Mouse (Mus musculus) kidney, embryonic 14.5 days (tissue): Measurements from ENCODE around the gene Gmcl1. TPM values are rescaled to one million over a fixed set of nuclear protein-coding genes. Genes with fewer than 3 reads are reported as not detected.

Experiments used
- ATAC-seq: fragments of 200-750 bp; cut with Nextera tagmentation; 2 replicates; pipeline ENCODE4 v1.8.0; 2017; ENCODE audit warnings: moderate number of reproducible peaks, mild to moderate bottlenecking, moderate TSS enrichment, moderate library complexity; ENCODE audit not compliant: low FRiP score, low TSS enrichment
- H3K27ac ChIP-seq: fragments of 300-500 bp; sonication (generic); 2 replicates; pipeline ENCODE4 v1.5.1; 2014; ENCODE audit warnings: low read depth, mild to moderate bottlenecking, low read length, moderate library complexity, mixed read lengths
- H3K27me3 ChIP-seq: fragments of 300-500 bp; sonication (generic); 2 replicates; pipeline ENCODE4 v1.6.1; 2014; ENCODE audit warnings: mild to moderate bottlenecking, low read length; ENCODE audit not compliant: control insufficient read depth, insufficient read depth
- H3K36me3 ChIP-seq: fragments of 300-500 bp; sonication (generic); 2 replicates; pipeline ENCODE4 v1.6.1; 2014; ENCODE audit warnings: low read length, mixed read lengths; ENCODE audit not compliant: control insufficient read depth, insufficient read depth
- H3K4me1 ChIP-seq: fragments of 300-500 bp; sonication (generic); 2 replicates; pipeline ENCODE4 v1.6.1; 2014; ENCODE audit warnings: low read length, mixed read lengths; ENCODE audit not compliant: control insufficient read depth, insufficient read depth
- H3K4me2 ChIP-seq: fragments of 300-500 bp; sonication (generic); replicated peaks from 2 replicates; pipeline ENCODE4 v1.6.1; 2014; ENCODE audit warnings: low read depth, mild to moderate bottlenecking, low read length
- H3K4me3 ChIP-seq: fragments of 300-500 bp; sonication (generic); 2 replicates; pipeline ENCODE4 v1.5.1; 2014; ENCODE audit warnings: mild to moderate bottlenecking, low read length
- H3K9ac ChIP-seq: fragments of 300-500 bp; sonication (generic); 2 replicates; pipeline ENCODE4 v1.6.1; 2014; ENCODE audit warnings: low read depth, mild to moderate bottlenecking, low read length, moderate library complexity
- H3K9me3 ChIP-seq: fragments of 300-500 bp; sonication (generic); 2 replicates; pipeline ENCODE4 v1.6.1; 2016; ENCODE audit warnings: low read length; ENCODE audit not compliant: control insufficient read depth
- WGBS: fragments of 180-500 bp; shearing (Covaris S2); extraction: QIAGEN DNeasy Blood & Tissue Kit; methylation state at CpG from one replicate; pipeline ENCODE4 v1.1.7; 2014; 5-methylcytosine and 5-hydroxymethylcytosine counted together
- polyA plus RNA-seq: library from polyadenylated mRNA; unstranded; fragments of >200 nt; fragmentation: Nextera tagmentation; extraction: Ambion mirVana; gene quantifications from 2 replicates; pipeline ENCODE4 v1.2.1, GENCODE M21; 2014

Gmcl1 gene
- polyA plus RNA-seq, 1 experiment from 2014 or later = 38.3 TPM

DNA sequence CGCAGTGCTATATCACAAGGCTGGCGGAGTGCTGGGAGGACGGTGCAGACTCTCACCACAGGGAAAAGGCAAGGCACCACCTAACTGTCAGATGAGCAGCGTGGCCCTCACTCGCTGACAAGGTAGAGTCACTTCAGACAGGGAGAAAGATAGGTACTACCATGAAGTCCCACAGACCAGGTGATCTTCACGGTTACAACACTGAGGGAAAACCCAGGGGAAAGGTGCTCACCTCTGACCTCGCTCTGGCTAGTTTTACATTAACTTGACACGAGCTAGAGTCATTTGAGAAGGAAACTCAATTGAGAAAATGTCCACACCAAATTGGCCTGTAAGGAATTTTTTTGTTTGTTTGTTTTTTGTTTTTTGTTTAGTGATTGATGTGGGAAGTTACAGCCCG is 30.6 kb downstream of the Gmcl1 start:
- Histone ChIP-seq H3K9me3 (no peaks in the 10 kb centered on the region), H3K27ac (no peak overlapping the region), H3K4me3 (no peak overlapping the region), H3K4me2 (no peak overlapping the region), H3K36me3 (peaks cover 75% of the 10 kb centered on the region), H3K27me3 (no peaks in the 10 kb centered on the region), H3K9ac (no peak overlapping the region), H3K4me1 (no peaks in the 10 kb centered on the region)
- no peak for ATAC-seq
- 79% methylated on average over 9 of the region's 9 CpGs for WGBS

DNA sequence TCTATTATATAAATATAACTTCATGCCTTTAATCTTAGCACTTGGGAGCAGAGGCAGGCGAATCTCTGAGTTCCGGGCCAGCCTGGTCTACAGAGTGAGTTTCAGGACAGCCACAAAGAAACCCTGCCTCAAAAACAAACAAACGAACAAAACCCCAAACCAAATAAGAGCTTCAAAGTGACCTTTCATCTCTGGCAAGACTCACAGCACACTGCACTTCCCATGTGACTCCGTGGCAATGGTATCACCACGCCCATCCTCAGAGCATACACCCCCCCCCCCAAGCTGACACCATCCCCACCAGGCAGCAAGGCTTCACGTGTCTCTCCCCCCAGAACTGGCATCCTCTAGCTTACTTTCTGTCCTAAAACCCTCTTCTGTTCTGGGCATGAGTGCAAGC is 35.3 kb downstream of the Gmcl1 start:
- no peak for ATAC-seq
- WGBS = 85% methylated on average over 6 of the region's 6 CpGs
- Histone ChIP-seq H3K4me1 (no peaks in the 10 kb centered on the region), H3K4me2 (no peak overlapping the region), H3K36me3 (peaks cover 64% of the 10 kb centered on the region), H3K9ac (no peak overlapping the region), H3K27ac (no peak overlapping the region), H3K4me3 (no peak overlapping the region), H3K27me3 (no peaks in the 10 kb centered on the region), H3K9me3 (no peaks in the 10 kb centered on the region)

DNA sequence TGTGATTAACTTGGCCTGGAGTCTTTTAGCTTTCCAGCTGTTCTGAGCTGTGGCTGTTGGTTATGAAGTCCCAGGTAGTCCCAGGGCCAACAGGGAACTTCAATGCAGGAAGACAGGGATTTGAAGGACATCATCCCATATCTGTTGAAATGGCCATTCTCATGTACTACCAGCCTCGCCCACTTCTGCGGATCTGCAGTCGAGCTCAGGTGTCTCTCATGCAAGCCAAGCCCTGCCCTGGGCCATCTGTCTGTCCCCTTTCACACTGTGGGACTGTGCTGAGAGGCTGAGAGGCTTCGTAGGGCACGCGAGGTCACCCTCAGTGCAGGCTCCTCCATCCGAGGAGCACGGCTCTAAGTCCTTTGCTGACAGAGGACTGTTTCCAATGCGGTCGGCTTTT is 37.0 kb downstream of the Gmcl1 start:
- WGBS = 84% methylated on average over 10 of the region's 10 CpGs
- H3K9ac ChIP-seq = no peak overlapping the region
- ATAC-seq = no peak
- no peaks in the 10 kb centered on the region for H3K4me1 ChIP-seq
- no peak overlapping the region for H3K27ac ChIP-seq
- no peaks in the 10 kb centered on the region for H3K9me3 ChIP-seq
- H3K36me3 ChIP-seq = peaks cover 53% of the 10 kb centered on the region
- H3K4me2 ChIP-seq = no peak overlapping the region
- H3K4me3 ChIP-seq = no peak overlapping the region
- no peaks in the 10 kb centered on the region for H3K27me3 ChIP-seq

- Histone ChIP-seq H3K27ac (no peak overlapping the region), H3K4me3 (no peak overlapping the region), H3K4me2 (no peak overlapping the region), H3K9me3 (no peaks in the 10 kb centered on the region), H3K27me3 (no peaks in the 10 kb centered on the region), H3K36me3 (peaks cover 42% of the 10 kb centered on the region), H3K4me1 (no peaks in the 10 kb centered on the region), H3K9ac (no peak overlapping the region)
- no peak for ATAC-seq
Observed at GRCm38 (mm10) chr6:86694465-86694864, 38.7 kb downstream of the Gmcl1 start.

GRCm38 (mm10) chr6:86689671-86690070 is 43.5 kb downstream of the Gmcl1 start:
- Histone ChIP-seq H3K9me3 (no peaks in the 10 kb centered on the region), H3K27ac (no peak overlapping the region), H3K9ac (no peak overlapping the region), H3K4me1 (no peaks in the 10 kb centered on the region), H3K36me3 (peaks cover 10% of the 10 kb centered on the region; the same call in 1 of the 2 replicates), H3K27me3 (no peaks in the 10 kb centered on the region), H3K4me2 (no peak overlapping the region), H3K4me3 (no peak overlapping the region)
- 95% methylated on average over 3 of the region's 3 CpGs for WGBS
- no peak for ATAC-seq

GRCm38 (mm10) chr6:86686971-86687370 is 46.2 kb downstream of the Gmcl1 start:
- Histone ChIP-seq H3K27ac (no peak overlapping the region), H3K4me3 (no peak overlapping the region), H3K27me3 (no peaks in the 10 kb centered on the region), H3K36me3 (peaks cover 20% of the 10 kb centered on the region; the same call in 1 of the 2 replicates), H3K4me1 (peaks cover 6% of the 10 kb centered on the region; the same call in 1 of the 2 replicates), H3K9me3 (no peaks in the 10 kb centered on the region), H3K9ac (no peak overlapping the region), H3K4me2 (no peak overlapping the region)
- 82% methylated on average over 1 of the region's 1 CpGs for WGBS
- ATAC-seq = no peak

DNA sequence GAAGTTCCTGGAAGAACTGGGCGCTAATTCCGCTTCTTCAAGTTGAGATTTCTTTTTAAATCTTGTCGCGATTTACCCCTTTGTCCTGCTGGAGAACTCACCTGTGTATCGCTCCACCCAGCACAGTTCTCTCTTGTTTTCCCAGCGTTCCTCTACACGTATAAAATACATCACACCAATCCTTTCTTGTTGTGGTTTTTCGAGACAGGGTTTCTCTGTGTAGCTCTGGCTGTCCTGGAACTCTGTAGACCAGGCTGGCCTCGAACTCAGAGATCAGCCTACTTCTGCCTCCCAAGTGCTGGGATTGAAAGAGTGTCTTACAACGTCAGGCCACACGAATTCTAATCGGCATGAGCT is 48.5 kb downstream of the Gmcl1 start:
- H3K27ac ChIP-seq = no peak overlapping the region; the same call in 1 of the 2 replicates
- H3K4me1 ChIP-seq = peaks cover 6% of the 10 kb centered on the region; the same call in 1 of the 2 replicates
- no peaks in the 10 kb centered on the region for H3K9me3 ChIP-seq
- H3K4me3 ChIP-seq = peak overlapping the region; percentile 66
- H3K9ac ChIP-seq = peak overlapping the region; percentile 72; the same call in 1 of the 2 replicates
- H3K27me3 ChIP-seq = no peaks in the 10 kb centered on the region
- 0 out of 2 replicates have a peak, but pooled peaks have one; percentile 45 for ATAC-seq
- 36% methylated on average over 12 of the region's 12 CpGs for WGBS
- peak overlapping the region; percentile 70 for H3K4me2 ChIP-seq
- peaks cover 31% of the 10 kb centered on the region for H3K36me3 ChIP-seq

DNA sequence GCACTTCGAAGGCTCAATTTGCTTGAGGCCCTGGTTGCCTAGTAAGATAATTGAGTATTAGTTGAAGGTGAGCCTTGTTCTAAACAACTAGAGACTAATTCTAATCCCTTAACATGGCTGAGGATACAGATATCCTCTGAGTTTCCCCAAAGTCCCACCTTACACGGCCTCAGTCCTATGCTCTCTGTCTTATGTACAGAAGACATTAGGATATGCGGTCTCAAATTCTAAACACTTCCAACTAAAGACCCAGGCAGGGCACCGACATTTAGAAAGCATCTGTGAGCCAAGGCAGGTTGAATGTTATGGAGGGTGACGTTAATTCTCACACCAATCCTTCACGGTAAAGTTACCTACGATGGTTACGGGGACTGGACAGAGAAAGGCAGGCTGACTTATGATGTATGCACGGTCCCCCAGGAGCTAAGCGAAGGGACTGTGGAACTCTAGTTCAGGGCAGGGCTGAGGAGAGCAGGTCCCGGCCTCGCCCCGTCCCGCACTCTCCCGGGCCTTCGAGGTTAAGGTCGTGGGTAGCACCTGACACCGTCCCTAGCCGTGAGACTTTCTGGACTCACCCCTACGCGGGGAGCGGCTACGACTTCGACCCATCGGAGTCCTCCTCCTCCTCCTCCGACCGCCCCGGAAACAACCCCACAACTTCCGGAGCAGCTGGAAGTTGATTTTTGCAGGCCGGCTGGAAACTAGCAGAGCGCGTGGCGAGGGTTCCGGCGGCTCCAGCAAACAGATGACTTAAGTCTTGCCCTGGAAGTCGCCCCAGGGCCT is 49.1 kb downstream of the Gmcl1 start, which contains the start of gene Snrnp27:
Gene Snrnp27 (minus strand): TSS at position 651 of the 783 bp plus-strand sequence.
- ATAC-seq = peak; percentile 88
- no peak within 1 kb of the TSS; the same call in 1 of the 2 replicates for H3K27ac ChIP-seq
- peak within 1 kb of the TSS; percentile 72 for H3K9ac ChIP-seq
- no peaks in the 10 kb centered on the region for H3K27me3 ChIP-seq
- peak within 1 kb of the TSS; percentile 70 for H3K4me2 ChIP-seq
- H3K36me3 ChIP-seq = peaks cover 37% of the 10 kb centered on the region
- 3% methylated on average over 36 of the region's 36 CpGs for WGBS
- peaks cover 6% of the 10 kb centered on the region; the same call in 1 of the 2 replicates for H3K4me1 ChIP-seq
- H3K9me3 ChIP-seq = no peaks in the 10 kb centered on the region
- peak within 1 kb of the TSS; percentile 66 for H3K4me3 ChIP-seq

- Histone ChIP-seq H3K27ac (no peak overlapping the region), H3K36me3 (peaks cover 56% of the 10 kb centered on the region), H3K9ac (no peak overlapping the region), H3K4me2 (no peak overlapping the region), H3K27me3 (no peaks in the 10 kb centered on the region), H3K4me3 (no peak overlapping the region), H3K9me3 (no peaks in the 10 kb centered on the region), H3K4me1 (peaks cover 11% of the 10 kb centered on the region; the same call in 1 of the 2 replicates)
- 94% methylated on average over 3 of the region's 3 CpGs for WGBS
- no peak for ATAC-seq
Observed at GRCm38 (mm10) chr6:86681289-86681688, 51.9 kb downstream of the Gmcl1 start.
